Mouse (Mus musculus): ENCODE measurements at regions not wholly inside any gene's neighbourhood (a gene's known extent, or its start where the extent isn't known, plus 50 kb on each side); places are given as distances from the start of the nearest gene placed in this dataset.

- DNase-seq (no peak), ATAC-seq (no peak)
- Histone ChIP-seq H3K27me3 (ENCODE audit: insufficient read depth, low read length) (no peaks in the 10 kb centered on the region; the same call in 1 of the 2 replicates), H3K9ac (no peak overlapping the region), H3K36me3 (ENCODE audit: insufficient read depth) (no peaks in the 10 kb centered on the region), H3K4me1 (ENCODE audit: insufficient read depth) (peaks cover 3% of the 10 kb centered on the region; the same call in 1 of the 2 replicates), H3K9me3 (ENCODE audit: low read length) (no peaks in the 10 kb centered on the region), H3K27ac (ENCODE audit: low read depth, low read length) (no peak overlapping the region), H3K4me2 (ENCODE audit: low read depth) (no peak overlapping the region), H3K4me3 (ENCODE audit: low read depth, low read length) (no peak overlapping the region)
- WGBS, result 87% methylated on average over 1 of the region's 1 CpGs
- TF ChIP-seq CTCF (IDR thresholded peaks at IDR 0.05; ENCODE audit: low read depth), result no peak
Observed at GRCm38 (mm10) chr11:19768962-19769361, 155.2 kb upstream of the Spred2 start.

- Histone ChIP-seq H3K27ac (ENCODE audit: low read depth, low read length) (no peak overlapping the region), H3K36me3 (ENCODE audit: insufficient read depth) (no peaks in the 10 kb centered on the region), H3K4me2 (ENCODE audit: low read depth) (no peak overlapping the region), H3K9me3 (ENCODE audit: low read length) (no peaks in the 10 kb centered on the region), H3K4me3 (ENCODE audit: low read depth, low read length) (no peak overlapping the region), H3K4me1 (ENCODE audit: insufficient read depth) (no peaks in the 10 kb centered on the region), H3K9ac (no peak overlapping the region), H3K27me3 (ENCODE audit: insufficient read depth, low read length) (no peaks in the 10 kb centered on the region; the same call in 1 of the 2 replicates)
- 11% methylated on average over 9 of the region's 9 CpGs for WGBS
- ATAC-seq (peak; percentile 48), DNase-seq (no peak)
- TF ChIP-seq CTCF (IDR thresholded peaks at IDR 0.05; ENCODE audit: low read depth), result no peak
Observed at GRCm38 (mm10) chr11:19774010-19774409, 150.2 kb upstream of the Spred2 start.

- Histone ChIP-seq H3K27ac (ENCODE audit: low read depth, low read length) (no peak overlapping the region), H3K9me3 (ENCODE audit: low read length) (no peaks in the 10 kb centered on the region), H3K4me1 (ENCODE audit: insufficient read depth) (no peaks in the 10 kb centered on the region), H3K36me3 (ENCODE audit: insufficient read depth) (no peaks in the 10 kb centered on the region), H3K4me2 (ENCODE audit: low read depth) (no peak overlapping the region), H3K27me3 (ENCODE audit: insufficient read depth, low read length) (no peaks in the 10 kb centered on the region; the same call in 1 of the 2 replicates), H3K4me3 (ENCODE audit: low read depth, low read length) (no peak overlapping the region), H3K9ac (no peak overlapping the region)
- no peak for TF ChIP-seq CTCF (IDR thresholded peaks at IDR 0.05; ENCODE audit: low read depth)
- ATAC-seq (no peak), DNase-seq (no peak)
- WGBS, result 85% methylated on average over 4 of the region's 4 CpGs
Observed at GRCm38 (mm10) chr11:19775741-19776140, 148.4 kb upstream of the Spred2 start.

- H3K4me1 ChIP-seq (ENCODE audit: insufficient read depth), result no peaks in the 10 kb centered on the region
- H3K4me2 ChIP-seq (ENCODE audit: low read depth), result no peak overlapping the region
- no peaks in the 10 kb centered on the region for H3K36me3 ChIP-seq (ENCODE audit: insufficient read depth)
- TF ChIP-seq CTCF (IDR thresholded peaks at IDR 0.05; ENCODE audit: low read depth), result no peak
- no peaks in the 10 kb centered on the region; the same call in 1 of the 2 replicates for H3K27me3 ChIP-seq (ENCODE audit: insufficient read depth, low read length)
- 74% methylated on average over 9 of the region's 9 CpGs for WGBS
- DNase-seq, result no peak
- no peak overlapping the region for H3K27ac ChIP-seq (ENCODE audit: low read depth, low read length)
- ATAC-seq, result peak; percentile 54; the same call in 1 of the 2 replicates
- no peak overlapping the region for H3K9ac ChIP-seq
- no peak overlapping the region for H3K4me3 ChIP-seq (ENCODE audit: low read depth, low read length)
- no peaks in the 10 kb centered on the region for H3K9me3 ChIP-seq (ENCODE audit: low read length)
Observed at GRCm38 (mm10) chr11:19776473-19777200, 147.5 kb upstream of the Spred2 start.

- DNase-seq (no peak), ATAC-seq (no peak)
- Histone ChIP-seq H3K9ac (no peak overlapping the region), H3K36me3 (ENCODE audit: insufficient read depth) (no peaks in the 10 kb centered on the region), H3K27me3 (ENCODE audit: insufficient read depth, low read length) (no peaks in the 10 kb centered on the region), H3K4me2 (ENCODE audit: low read depth) (no peak overlapping the region), H3K9me3 (ENCODE audit: low read length) (no peaks in the 10 kb centered on the region), H3K4me3 (ENCODE audit: low read depth, low read length) (no peak overlapping the region), H3K4me1 (ENCODE audit: insufficient read depth) (no peaks in the 10 kb centered on the region), H3K27ac (ENCODE audit: low read depth, low read length) (no peak overlapping the region)
- no peak for TF ChIP-seq CTCF (IDR thresholded peaks at IDR 0.05; ENCODE audit: low read depth)
- WGBS, result 98% methylated on average over 2 of the region's 2 CpGs
Observed at GRCm38 (mm10) chr11:19778191-19778590, 146.0 kb upstream of the Spred2 start.

GRCm38 (mm10) chr11:19785110-19785509 is 139.1 kb upstream of the Spred2 start:
- ATAC-seq, result peak; percentile 43; the same call in 1 of the 2 replicates
- Histone ChIP-seq H3K9ac (no peak overlapping the region), H3K4me1 (ENCODE audit: insufficient read depth) (no peaks in the 10 kb centered on the region), H3K9me3 (ENCODE audit: low read length) (no peaks in the 10 kb centered on the region), H3K4me3 (ENCODE audit: low read depth, low read length) (no peak overlapping the region), H3K36me3 (ENCODE audit: insufficient read depth) (no peaks in the 10 kb centered on the region), H3K27ac (ENCODE audit: low read depth, low read length) (no peak overlapping the region), H3K27me3 (ENCODE audit: insufficient read depth, low read length) (no peaks in the 10 kb centered on the region), H3K4me2 (ENCODE audit: low read depth) (no peak overlapping the region)
- WGBS, result 49% methylated on average over 14 of the region's 14 CpGs
- TF ChIP-seq CTCF (IDR thresholded peaks at IDR 0.05; ENCODE audit: low read depth), result no peak
- DNase-seq, result no peak

- H3K36me3 ChIP-seq (ENCODE audit: insufficient read depth), result no peaks in the 10 kb centered on the region
- no peak overlapping the region for H3K27ac ChIP-seq (ENCODE audit: low read depth, low read length)
- H3K4me2 ChIP-seq (ENCODE audit: low read depth), result no peak overlapping the region
- no peaks in the 10 kb centered on the region for H3K4me1 ChIP-seq (ENCODE audit: insufficient read depth)
- H3K9ac ChIP-seq, result no peak overlapping the region
- H3K4me3 ChIP-seq (ENCODE audit: low read depth, low read length), result no peak overlapping the region
- no peak for DNase-seq
- TF ChIP-seq CTCF (IDR thresholded peaks at IDR 0.05; ENCODE audit: low read depth), result no peak
- H3K9me3 ChIP-seq (ENCODE audit: low read length), result no peaks in the 10 kb centered on the region
- 43% methylated on average over 4 of the region's 4 CpGs for WGBS
- no peaks in the 10 kb centered on the region for H3K27me3 ChIP-seq (ENCODE audit: insufficient read depth, low read length)
- no peak for ATAC-seq
Observed at GRCm38 (mm10) chr11:19796950-19797670, 127.1 kb upstream of the Spred2 start.
